Mouse (Mus musculus) Muller cell, postnatal 12 days (primary cell): ENCODE data around the gene Elmo1.

ENCODE experiments used
- DNase-seq: peaks from one replicate; pipeline ENCODE4 v3.0.0-alpha.2; 2015; ENCODE audit errors: inconsistent ontology term

Gene Elmo1

GRCm38 (mm10) chr13:20383875-20384274 is 293.5 kb downstream of the Elmo1 start:
- no peak for DNase-seq

- DNase-seq, result no peak
These were observed 294.4 kb downstream of the Elmo1 start for GRCm38 (mm10) chr13:20384846-20385245.

- DNase-seq, result no peak
These were observed 295.0 kb downstream of the Elmo1 start for GRCm38 (mm10) chr13:20385423-20385822.

GRCm38 (mm10) chr13:20386462-20387141 is 296.2 kb downstream of the Elmo1 start:
- peak; percentile 57 for DNase-seq

GRCm38 (mm10) chr13:20392824-20393598 is 302.6 kb downstream of the Elmo1 start:
- DNase-seq, result no peak

- DNase-seq, result no peak
These were observed 307.3 kb downstream of the Elmo1 start for GRCm38 (mm10) chr13:20397744-20398143.

- peak; percentile 5 for DNase-seq
These were observed 307.9 kb downstream of the Elmo1 start for GRCm38 (mm10) chr13:20398311-20398710.

- no peak for DNase-seq
These were observed 314.1 kb downstream of the Elmo1 start for GRCm38 (mm10) chr13:20404530-20404929.

GRCm38 (mm10) chr13:20406470-20407213 is 316.2 kb downstream of the Elmo1 start:
- no peak for DNase-seq

- peak; percentile 65 for DNase-seq
These were observed 320.1 kb downstream of the Elmo1 start for GRCm38 (mm10) chr13:20410306-20411101.

GRCm38 (mm10) chr13:20416691-20417660 is 326.6 kb downstream of the Elmo1 start:
- DNase-seq, result no peak

GRCm38 (mm10) chr13:20430998-20431397 is 340.6 kb downstream of the Elmo1 start:
- DNase-seq, result no peak

- DNase-seq, result peak; percentile 95
These were observed 342.9 kb downstream of the Elmo1 start for GRCm38 (mm10) chr13:20433221-20433858.

- peak; percentile 32 for DNase-seq
These were observed 343.7 kb downstream of the Elmo1 start for GRCm38 (mm10) chr13:20434071-20434470.

GRCm38 (mm10) chr13:20439488-20439887 is 349.1 kb downstream of the Elmo1 start:
- no peak for DNase-seq

- no peak for DNase-seq
These were observed 360.5 kb downstream of the Elmo1 start for GRCm38 (mm10) chr13:20450831-20451353.

- no peak for DNase-seq
These were observed 364.0 kb downstream of the Elmo1 start for GRCm38 (mm10) chr13:20454357-20454756.

- DNase-seq, result no peak
These were observed 369.7 kb downstream of the Elmo1 start for GRCm38 (mm10) chr13:20460096-20460495.

- DNase-seq, result no peak
These were observed 371.2 kb downstream of the Elmo1 start for GRCm38 (mm10) chr13:20461616-20462015.

GRCm38 (mm10) chr13:20464161-20464560 is 373.8 kb downstream of the Elmo1 start:
- no peak for DNase-seq
